Mouse (Mus musculus) CD4-positive, CD25-positive, alpha-beta regulatory T cell, adult 2 months (primary cell): Measurements from ENCODE around the gene Gpr183.

ENCODE experiments used
- DNase-seq: peaks from one replicate; pipeline ENCODE4 v3.0.0-alpha.2; 2012; ENCODE audit warnings: low read depth, low spot score

Gpr183 gene

GRCm38 (mm10) chr14:121957176-121957871 is 7.7 kb downstream of the Gpr183 start:
- DNase-seq, result peak; percentile 49

- no peak for DNase-seq
These were observed 8.7 kb downstream of the Gpr183 start for GRCm38 (mm10) chr14:121956291-121956690.

GRCm38 (mm10) chr14:121955176-121955795 is 9.7 kb downstream of the Gpr183 start:
- DNase-seq, result peak; percentile 55

GRCm38 (mm10) chr14:121954608-121955007 is 10.4 kb downstream of the Gpr183 start:
- DNase-seq, result peak; percentile 81

- no peak for DNase-seq
These were observed 10.9 kb downstream of the Gpr183 start for GRCm38 (mm10) chr14:121954129-121954528.

GRCm38 (mm10) chr14:121952046-121952400 is 13.0 kb downstream of the Gpr183 start:
- peak; percentile 7 for DNase-seq

- DNase-seq, result peak; percentile 57
These were observed 13.5 kb downstream of the Gpr183 start for GRCm38 (mm10) chr14:121951399-121952045.

- no peak for DNase-seq
These were observed 15.1 kb downstream of the Gpr183 start for GRCm38 (mm10) chr14:121949897-121950296.

GRCm38 (mm10) chr14:121949436-121949835 is 15.6 kb downstream of the Gpr183 start:
- DNase-seq, result no peak

GRCm38 (mm10) chr14:121947966-121948365 is 17.0 kb downstream of the Gpr183 start:
- DNase-seq, result peak; percentile 49

GRCm38 (mm10) chr14:121947201-121947760 is 17.7 kb downstream of the Gpr183 start:
- peak; percentile 46 for DNase-seq

- peak; percentile 77 for DNase-seq
These were observed 18.3 kb downstream of the Gpr183 start for GRCm38 (mm10) chr14:121946728-121947127.

- DNase-seq, result no peak
These were observed 18.9 kb downstream of the Gpr183 start for GRCm38 (mm10) chr14:121946131-121946530.

- DNase-seq, result no peak
These were observed 25.4 kb downstream of the Gpr183 start for GRCm38 (mm10) chr14:121939582-121939981.

GRCm38 (mm10) chr14:121938256-121939191 is 26.5 kb downstream of the Gpr183 start:
- peak; percentile 78 for DNase-seq

- DNase-seq, result peak; percentile 53
These were observed 27.3 kb downstream of the Gpr183 start for GRCm38 (mm10) chr14:121937601-121938255.

GRCm38 (mm10) chr14:121936856-121937255 is 28.1 kb downstream of the Gpr183 start:
- no peak for DNase-seq

GRCm38 (mm10) chr14:121936356-121936755 is 28.6 kb downstream of the Gpr183 start:
- DNase-seq, result no peak

GRCm38 (mm10) chr14:121934597-121934946 is 30.4 kb downstream of the Gpr183 start:
- DNase-seq, result no peak

GRCm38 (mm10) chr14:121933906-121934596 is 30.9 kb downstream of the Gpr183 start:
- no peak for DNase-seq
